9 mouse cellular contexts compared by ENCODE assay signal in the genomic region with DNA sequence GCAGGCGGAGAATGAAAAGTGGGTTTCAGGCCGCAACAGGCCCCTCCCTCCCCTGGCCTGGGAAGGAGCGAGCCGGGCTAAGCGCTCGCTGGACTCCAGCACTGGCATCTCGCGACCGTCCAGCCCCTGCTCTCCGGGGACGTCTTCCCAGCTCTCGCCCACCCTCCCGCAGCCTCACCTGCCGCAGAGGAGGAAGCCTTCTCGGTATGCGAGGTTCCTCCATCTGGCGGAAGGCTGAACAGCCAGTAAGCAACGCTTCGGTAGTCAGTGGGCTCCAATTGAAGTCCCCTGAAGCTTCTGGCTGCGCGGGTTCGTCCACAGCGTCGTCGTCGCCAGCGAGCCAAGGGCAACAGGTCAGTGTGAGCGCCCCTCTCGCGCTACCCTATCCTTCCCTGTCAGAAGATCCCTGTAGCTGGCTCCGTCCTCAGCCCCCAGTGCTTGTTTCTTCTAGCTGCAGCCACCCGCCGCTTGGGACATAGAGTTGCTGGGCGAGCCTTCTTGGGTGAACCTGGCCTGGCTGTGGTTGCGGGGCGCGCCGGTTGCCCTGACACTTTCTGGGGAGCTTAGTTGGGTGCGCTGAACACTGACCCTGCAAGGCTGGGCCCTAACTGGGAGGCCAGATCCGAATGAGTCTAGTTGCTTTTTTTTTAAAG. TPM values are rescaled to one million over a fixed set of nuclear protein-coding genes. Genes with fewer than 3 reads are reported as not detected.
A peak's percentile ranks its signal among the peaks of the same experiment; 100 is the strongest.
DNase-seq lines count a peak whose midpoint lies in the region; ATAC-seq and TF ChIP-seq lines count a peak whose summit lies in the region.
"Had no signal": no experiment of that assay in that cellular context is flagged by ENCODE, and none has a peak within 500 bp of the region (broad histone marks: within the 10 kb centered on the region; RNA-seq: fewer than 3 reads in every experiment).

A gene (plus strand): TSS at position 341 of the 653 bp plus-strand sequence.

- peaks cover 5% of the 10 kb centered on the region; the same call in 1 of the 2 replicates for H3K9me3 ChIP-seq in heart, postnatal 0 days (replicated peaks; ENCODE audit: control insufficient read depth, low read length)
- H3K9me3 ChIP-seq in midbrain, embryonic 12.5 days = no peaks in the 10 kb centered on the region
- no peaks in the 10 kb centered on the region for H3K9me3 ChIP-seq in midbrain, postnatal 0 days (ENCODE audit: low read length)
- H3K9me3 ChIP-seq in limb, embryonic 13.5 days = no peaks in the 10 kb centered on the region
- no peaks in the 10 kb centered on the region for H3K9me3 ChIP-seq in stomach, postnatal 0 days (ENCODE audit: control insufficient read depth, low read length)

- H3K27me3 ChIP-seq in heart, postnatal 0 days (ENCODE audit: control insufficient read depth, insufficient read depth, low read length) = peaks cover 99% of the 10 kb centered on the region
- peaks cover 97% of the 10 kb centered on the region for H3K27me3 ChIP-seq in midbrain, embryonic 12.5 days
- H3K27me3 ChIP-seq in midbrain, postnatal 0 days (ENCODE audit: insufficient read depth, low read length) = peaks cover 93% of the 10 kb centered on the region
- peaks cover 95% of the 10 kb centered on the region for H3K27me3 ChIP-seq in limb, embryonic 13.5 days
- H3K27me3 ChIP-seq in stomach, postnatal 0 days (ENCODE audit: control insufficient read depth, insufficient read depth, low read length) = peaks cover 29% of the 10 kb centered on the region

- intact Hi-C loops in heart, postnatal 14 days (cut with DNase I) = no loop called here

- no peak for DNase-seq in heart, postnatal 0 days (ENCODE audit: low spot score)
- DNase-seq in heart, postnatal 14 days = no peak
- no peak for DNase-seq in midbrain, postnatal 0 days (ENCODE audit: low spot score)
- DNase-seq in stomach, postnatal 0 days (ENCODE audit: low spot score) = peak; percentile 19
- DNase-seq in ovary, postnatal 36 days (ENCODE audit: low spot score) = no peak
- DNase-seq in right cerebral cortex, postnatal 4 days = no peak

- H3K27ac ChIP-seq in heart, postnatal 0 days (ENCODE audit: low read depth) = no peak within 1 kb of the TSS
- no peak within 1 kb of the TSS for H3K27ac ChIP-seq in midbrain, embryonic 12.5 days (replicated peaks)
- H3K27ac ChIP-seq in midbrain, postnatal 0 days (ENCODE audit: low read depth, low read length) = no peak within 1 kb of the TSS
- H3K27ac ChIP-seq in limb, embryonic 13.5 days = peak within 1 kb of the TSS; percentile 22; the same call in 1 of the 2 replicates
- H3K27ac ChIP-seq in stomach, postnatal 0 days (replicated peaks) = no peak within 1 kb of the TSS

- H3K36me3 ChIP-seq in heart, postnatal 0 days (replicated peaks; ENCODE audit: control insufficient read depth, insufficient read depth, low read length) = no peaks in the 10 kb centered on the region
- H3K36me3 ChIP-seq in midbrain, embryonic 12.5 days = no peaks in the 10 kb centered on the region
- H3K36me3 ChIP-seq in midbrain, postnatal 0 days (ENCODE audit: insufficient read depth, low read length) = no peaks in the 10 kb centered on the region
- no peaks in the 10 kb centered on the region for H3K36me3 ChIP-seq in limb, embryonic 13.5 days
- H3K36me3 ChIP-seq in stomach, postnatal 0 days (ENCODE audit: control insufficient read depth, insufficient read depth, low read length) = no peaks in the 10 kb centered on the region

- no peak for ATAC-seq in heart, postnatal 0 days (ENCODE audit: insufficient read depth, low read depth)
- ATAC-seq in midbrain, embryonic 12.5 days (ENCODE audit: low FRiP score, low read depth) = no peak
- ATAC-seq in midbrain, postnatal 0 days (ENCODE audit: low FRiP score) = no peak
- no peak for ATAC-seq in limb, embryonic 13.5 days (ENCODE audit: low FRiP score, low read depth)
- no peak for ATAC-seq in stomach, postnatal 0 days (ENCODE audit: low FRiP score, low TSS enrichment)

- peak within 1 kb of the TSS; percentile 25 for H3K4me3 ChIP-seq in heart, postnatal 0 days (ENCODE audit: low read depth, low read length)
- peak within 1 kb of the TSS; percentile 12; the same call in 1 of the 2 replicates for H3K4me3 ChIP-seq in midbrain, embryonic 12.5 days
- H3K4me3 ChIP-seq in midbrain, postnatal 0 days (ENCODE audit: low read depth, low read length) = no peak within 1 kb of the TSS
- peak within 1 kb of the TSS; percentile 41 for H3K4me3 ChIP-seq in limb, embryonic 13.5 days
- peak within 1 kb of the TSS; percentile 15 for H3K4me3 ChIP-seq in stomach, postnatal 0 days (ENCODE audit: low read depth, low read length)

- H3K4me2 ChIP-seq in heart, postnatal 0 days (ENCODE audit: low read depth, low read length) = peak within 1 kb of the TSS; percentile 31; the same call in 1 of the 2 replicates
- peak within 1 kb of the TSS; percentile 14; the same call in 1 of the 2 replicates for H3K4me2 ChIP-seq in midbrain, embryonic 12.5 days (replicated peaks)
- H3K4me2 ChIP-seq in midbrain, postnatal 0 days (ENCODE audit: low read depth, low read length, poor library complexity, severe bottlenecking) = no peak within 1 kb of the TSS
- H3K4me2 ChIP-seq in limb, embryonic 13.5 days (replicated peaks) = peak within 1 kb of the TSS; percentile 62
- peak within 1 kb of the TSS; percentile 23 for H3K4me2 ChIP-seq in stomach, postnatal 0 days (replicated peaks; ENCODE audit: low read depth)

- no peak within 1 kb of the TSS for H3K9ac ChIP-seq in heart, postnatal 0 days (replicated peaks; ENCODE audit: low read depth, low read length)
- no peak within 1 kb of the TSS for H3K9ac ChIP-seq in midbrain, embryonic 12.5 days (replicated peaks)
- no peak within 1 kb of the TSS for H3K9ac ChIP-seq in midbrain, postnatal 0 days (replicated peaks; ENCODE audit: low read length, poor library complexity, severe bottlenecking)
- H3K9ac ChIP-seq in limb, embryonic 13.5 days = peak within 1 kb of the TSS; percentile 51
- H3K9ac ChIP-seq in stomach, postnatal 0 days (ENCODE audit: low read length) = no peak within 1 kb of the TSS

- H3K4me1 ChIP-seq in heart, postnatal 0 days (ENCODE audit: control insufficient read depth, insufficient read depth) = peaks cover 3% of the 10 kb centered on the region; the same call in 1 of the 2 replicates
- peaks cover 20% of the 10 kb centered on the region for H3K4me1 ChIP-seq in midbrain, embryonic 12.5 days
- H3K4me1 ChIP-seq in midbrain, postnatal 0 days (ENCODE audit: insufficient read depth, low read length) = 0 out of 2 replicates have a peak, but pooled peaks cover 3% of the 10 kb centered on the region
- peaks cover 49% of the 10 kb centered on the region for H3K4me1 ChIP-seq in limb, embryonic 13.5 days
- H3K4me1 ChIP-seq in stomach, postnatal 0 days (replicated peaks; ENCODE audit: control insufficient read depth, insufficient read depth) = no peaks in the 10 kb centered on the region

- TF ChIP-seq EP300 in heart, postnatal 0 days (IDR thresholded peaks at IDR 0.05; ENCODE audit: low read depth) = no peak
- TF ChIP-seq EP300 in stomach, postnatal 0 days (optimal IDR thresholded peaks at IDR 0.05) = no peak

- 1% methylated on average over 40 of the region's 40 CpGs for WGBS in heart, postnatal 0 days
- under 1% methylated on average over 39 of the region's 40 CpGs for WGBS in midbrain, embryonic 12.5 days
- 1% methylated on average over 40 of the region's 40 CpGs for WGBS in midbrain, postnatal 0 days
- WGBS in limb, embryonic 13.5 days = 1% methylated on average over 40 of the region's 40 CpGs
- WGBS in stomach, postnatal 0 days = 5% methylated on average over 39 of the region's 40 CpGs

- no peak for TF ChIP-seq CTCF in heart, postnatal 0 days (IDR thresholded peaks at IDR 0.05; ENCODE audit: low read depth)
- no peak for TF ChIP-seq CTCF in midbrain, postnatal 0 days (IDR thresholded peaks at IDR 0.05)
- no peak for TF ChIP-seq CTCF in stomach, postnatal 0 days (IDR thresholded peaks at IDR 0.05; ENCODE audit: low read depth)

RNA-seq across cellular contexts. Expression of the gene that starts here (rescaled TPM):
- 0.12 TPM in 1 of 2 replicates, not detected in the other for total RNA-seq in heart, postnatal 0 days (2014; rRNA removed; ENCODE audit: low replicate concordance)
- polyA plus RNA-seq in heart, postnatal 0 days (2015; fragmentation: Nextera tagmentation; extraction: Ambion mirVana) = 0.10 and 0.12 TPM in 2 replicates
- under 1 TPM; 0.22 to 0.24 TPM for total RNA-seq in heart, postnatal 14 days (2021)
- polyA plus RNA-seq in midbrain, embryonic 12.5 days (2016; fragmentation: Nextera tagmentation; extraction: Ambion mirVana) = 0.09 and 0.18 TPM in 2 replicates
- total RNA-seq in midbrain, postnatal 0 days (2014; rRNA removed) = not detected in 2 replicates
- polyA plus RNA-seq in midbrain, postnatal 0 days (2015; fragmentation: Nextera tagmentation; extraction: Ambion mirVana) = not detected in 2 replicates
- 7.2 and 10.2 TPM in 2 replicates for polyA plus RNA-seq in limb, embryonic 13.5 days (2015; fragmentation: Nextera tagmentation; extraction: Ambion mirVana)
- polyA plus RNA-seq in stomach, postnatal 0 days (2015; fragmentation: Nextera tagmentation; extraction: Ambion mirVana) = 1.0 and 1.3 TPM in 2 replicates
- total RNA-seq: liver, adult 2 months had no signal
- polyA plus RNA-seq: liver, adult 2 months had no signal
